Mouse (Mus musculus): ENCODE measurements around the gene Gm28305.

Gene Gm28305

GRCm38 (mm10) chr9:104070863-104071604 lies 30.6 kb downstream of the Gm28305 start:
- DNase-seq (ENCODE audit: low spot score) = no peak

- DNase-seq (ENCODE audit: low spot score) = no peak
Observed at GRCm38 (mm10) chr9:104075808-104076207, 35.3 kb downstream of the Gm28305 start.

GRCm38 (mm10) chr9:104078780-104079179 lies 38.3 kb downstream of the Gm28305 start:
- no peak for DNase-seq (ENCODE audit: low spot score)

GRCm38 (mm10) chr9:104079379-104079778 lies 38.9 kb downstream of the Gm28305 start:
- DNase-seq (ENCODE audit: low spot score) = no peak

- DNase-seq (ENCODE audit: low spot score) = no peak
Observed at GRCm38 (mm10) chr9:104080038-104080437, 39.6 kb downstream of the Gm28305 start.

GRCm38 (mm10) chr9:104085730-104086429 lies 45.4 kb downstream of the Gm28305 start:
- no peak for DNase-seq (ENCODE audit: low spot score)

GRCm38 (mm10) chr9:104088555-104088954 lies 48.1 kb downstream of the Gm28305 start:
- DNase-seq (ENCODE audit: low spot score) = peak; percentile 67

GRCm38 (mm10) chr9:104092945-104093344 lies 52.5 kb downstream of the Gm28305 start:
- no peak for DNase-seq (ENCODE audit: low spot score)

GRCm38 (mm10) chr9:104098256-104098655 lies 57.8 kb downstream of the Gm28305 start:
- DNase-seq (ENCODE audit: low spot score) = peak; percentile 63

- no peak for DNase-seq (ENCODE audit: low spot score)
Observed at GRCm38 (mm10) chr9:104099060-104099459, 58.6 kb downstream of the Gm28305 start.

- peak; percentile 25 for DNase-seq (ENCODE audit: low spot score)
Observed at GRCm38 (mm10) chr9:104100822-104101221, 60.4 kb downstream of the Gm28305 start.

GRCm38 (mm10) chr9:104101458-104101857 lies 61.0 kb downstream of the Gm28305 start:
- DNase-seq (ENCODE audit: low spot score) = no peak

- DNase-seq (ENCODE audit: low spot score) = peak; percentile 13
Observed at GRCm38 (mm10) chr9:104102301-104102700, 61.8 kb downstream of the Gm28305 start.

- DNase-seq (ENCODE audit: low spot score) = no peak
Observed at GRCm38 (mm10) chr9:104102901-104103300, 62.4 kb downstream of the Gm28305 start.

GRCm38 (mm10) chr9:104104986-104105385 lies 64.5 kb downstream of the Gm28305 start:
- no peak for DNase-seq (ENCODE audit: low spot score)

- DNase-seq (ENCODE audit: low spot score) = no peak
Observed at GRCm38 (mm10) chr9:104106930-104107329, 66.5 kb downstream of the Gm28305 start.

GRCm38 (mm10) chr9:104107482-104107881 lies 67.0 kb downstream of the Gm28305 start:
- no peak for DNase-seq (ENCODE audit: low spot score)

GRCm38 (mm10) chr9:104108571-104109143 lies 68.2 kb downstream of the Gm28305 start:
- DNase-seq (ENCODE audit: low spot score) = no peak

- DNase-seq (ENCODE audit: low spot score) = no peak
Observed at GRCm38 (mm10) chr9:104109151-104109550, 68.7 kb downstream of the Gm28305 start.

- no peak for DNase-seq (ENCODE audit: low spot score)
Observed at GRCm38 (mm10) chr9:104123101-104123500, 82.6 kb downstream of the Gm28305 start.

- DNase-seq (ENCODE audit: low spot score) = no peak
Observed at GRCm38 (mm10) chr9:104123622-104124021, 83.2 kb downstream of the Gm28305 start.
